ENCODE assay signal across 23 mouse cellular contexts in genomic region chr2:75138746-75139060, GRCm38 (mm10).
DNase-seq lines count a peak whose midpoint lies in the region; ATAC-seq lines count a peak whose summit lies in the region.
"Had no signal": no experiment of that assay in that cellular context is flagged by ENCODE, and none has a peak within 500 bp of the region (broad histone marks: within the 10 kb centered on the region; RNA-seq: fewer than 3 reads in every experiment).

No protein-coding gene starts in this region.

- no peak overlapping the region for H3K9ac ChIP-seq in kidney, embryonic 16.5 days (replicated peaks; ENCODE audit: low read length)
- no peak overlapping the region for H3K9ac ChIP-seq in limb, embryonic 12.5 days (replicated peaks)
- no peak overlapping the region for H3K9ac ChIP-seq in neural tube, embryonic 15.5 days (replicated peaks)
- H3K9ac ChIP-seq in forebrain, embryonic 14.5 days (ENCODE audit: low read length) = no peak overlapping the region
- H3K9ac ChIP-seq: heart, embryonic 15.5 days; hindbrain, embryonic 13.5 days; limb, embryonic 15.5 days; liver, embryonic 14.5 days; lung, embryonic 14.5 days; midbrain, embryonic 13.5 days had no signal

- H3K4me1 ChIP-seq in kidney, embryonic 16.5 days (ENCODE audit: insufficient read depth, low read length) = peaks cover 24% of the 10 kb centered on the region
- H3K4me1 ChIP-seq in limb, embryonic 10.5 days = peaks cover 89% of the 10 kb centered on the region
- peaks cover 32% of the 10 kb centered on the region for H3K4me1 ChIP-seq in limb, embryonic 12.5 days (replicated peaks)
- H3K4me1 ChIP-seq in neural tube, embryonic 15.5 days = peaks cover 21% of the 10 kb centered on the region
- peaks cover 6% of the 10 kb centered on the region for H3K4me1 ChIP-seq in forebrain, embryonic 14.5 days (ENCODE audit: control insufficient read depth, insufficient read depth, low read length)

- 34% methylated on average over 9 of the region's 9 CpGs for WGBS in kidney, embryonic 16.5 days
- WGBS in limb, embryonic 10.5 days = 22% methylated on average over 9 of the region's 9 CpGs
- 6% methylated on average over 9 of the region's 9 CpGs for WGBS in limb, embryonic 12.5 days
- WGBS in neural tube, embryonic 15.5 days = 18% methylated on average over 9 of the region's 9 CpGs
- WGBS in forebrain, embryonic 14.5 days = 24% methylated on average over 9 of the region's 9 CpGs

- no peak for ATAC-seq in kidney, embryonic 16.5 days (ENCODE audit: low FRiP score, low TSS enrichment)
- 0 out of 2 replicates have a peak, but pooled peaks have one; percentile 15 for ATAC-seq in limb, embryonic 12.5 days (ENCODE audit: insufficient number of reproducible peaks, insufficient read depth, low FRiP score, low TSS enrichment, low read depth)
- no peak for ATAC-seq in neural tube, embryonic 15.5 days (ENCODE audit: low FRiP score)
- ATAC-seq in forebrain, embryonic 14.5 days = no peak
- ATAC-seq: activated CD4-positive, CD25-positive, alpha-beta regulatory T cell, adult 4 months had no signal

- H3K4me2 ChIP-seq in kidney, embryonic 16.5 days (replicated peaks; ENCODE audit: low read depth, low read length) = peak overlapping the region; percentile 14
- peak overlapping the region; percentile 33; the same call in 1 of the 2 replicates for H3K4me2 ChIP-seq in limb, embryonic 12.5 days
- peak overlapping the region; percentile 35 for H3K4me2 ChIP-seq in neural tube, embryonic 15.5 days
- no peak overlapping the region for H3K4me2 ChIP-seq in forebrain, embryonic 14.5 days (ENCODE audit: low read length)

- H3K36me3 ChIP-seq in kidney, embryonic 16.5 days (ENCODE audit: insufficient read depth, low read length) = no peaks in the 10 kb centered on the region
- no peaks in the 10 kb centered on the region for H3K36me3 ChIP-seq in limb, embryonic 10.5 days
- H3K36me3 ChIP-seq in limb, embryonic 12.5 days = no peaks in the 10 kb centered on the region
- H3K36me3 ChIP-seq in neural tube, embryonic 15.5 days = no peaks in the 10 kb centered on the region
- H3K36me3 ChIP-seq in forebrain, embryonic 14.5 days (ENCODE audit: control insufficient read depth, insufficient read depth, low read length) = no peaks in the 10 kb centered on the region
- H3K36me3 ChIP-seq: heart, embryonic 15.5 days; hindbrain, embryonic 13.5 days; limb, embryonic 15.5 days; midbrain, embryonic 13.5 days had no signal

- no peaks in the 10 kb centered on the region for H3K9me3 ChIP-seq in kidney, embryonic 16.5 days (ENCODE audit: low read length)
- H3K9me3 ChIP-seq in limb, embryonic 10.5 days (replicated peaks) = no peaks in the 10 kb centered on the region
- H3K9me3 ChIP-seq in limb, embryonic 12.5 days = no peaks in the 10 kb centered on the region
- no peaks in the 10 kb centered on the region for H3K9me3 ChIP-seq in neural tube, embryonic 15.5 days (replicated peaks)
- no peaks in the 10 kb centered on the region for H3K9me3 ChIP-seq in forebrain, embryonic 14.5 days (replicated peaks; ENCODE audit: control insufficient read depth, low read length)
- H3K9me3 ChIP-seq: heart, embryonic 15.5 days; hindbrain, embryonic 13.5 days; limb, embryonic 15.5 days; midbrain, embryonic 13.5 days had no signal

- H3K4me3 ChIP-seq in kidney, embryonic 16.5 days (ENCODE audit: low read length) = no peak overlapping the region
- peak overlapping the region; percentile 60 for H3K4me3 ChIP-seq in limb, embryonic 10.5 days
- H3K4me3 ChIP-seq in limb, embryonic 12.5 days (replicated peaks) = peak overlapping the region; percentile 5; the same call in 1 of the 2 replicates
- H3K4me3 ChIP-seq in neural tube, embryonic 15.5 days (replicated peaks) = no peak overlapping the region
- no peak overlapping the region for H3K4me3 ChIP-seq in forebrain, embryonic 14.5 days (ENCODE audit: low read depth, low read length)
- H3K4me3 ChIP-seq: hindbrain, embryonic 13.5 days had no signal

- DNase-seq in kidney, postnatal 4 days = no peak
- DNase-seq in limb, embryonic 10.5 days (ENCODE audit: low spot score) = no peak
- no peak for DNase-seq in forebrain, embryonic 14.5 days (ENCODE audit: low spot score)
- DNase-seq in left cerebral cortex, adult 9 months (ENCODE audit: low spot score in 2 of 2) = no peak
- DNase-seq: adrenal gland, postnatal 10 days; cerebellum, adult 18-20 months; cerebellum, postnatal 25 days; gastrocnemius, postnatal 36 days; heart, postnatal 36 days; kidney, adult 11 months; layer of hippocampus, adult 9-11 months; thymus, postnatal 14 days had no signal

- no peak overlapping the region for H3K27ac ChIP-seq in kidney, embryonic 16.5 days (ENCODE audit: low read length)
- peak overlapping the region; percentile 59; the same call in 1 of the 2 replicates for H3K27ac ChIP-seq in limb, embryonic 10.5 days
- no peak overlapping the region for H3K27ac ChIP-seq in limb, embryonic 12.5 days
- H3K27ac ChIP-seq in neural tube, embryonic 15.5 days (replicated peaks) = no peak overlapping the region
- no peak overlapping the region for H3K27ac ChIP-seq in forebrain, embryonic 14.5 days (ENCODE audit: low read depth, low read length)
- H3K27ac ChIP-seq: heart, embryonic 15.5 days; hindbrain, embryonic 13.5 days; limb, embryonic 15.5 days; liver, embryonic 14.5 days; midbrain, embryonic 13.5 days; stomach, postnatal 0 days had no signal

- peaks cover 4% of the 10 kb centered on the region for H3K27me3 ChIP-seq in kidney, embryonic 16.5 days (ENCODE audit: insufficient read depth, low read length)
- peaks cover 67% of the 10 kb centered on the region for H3K27me3 ChIP-seq in limb, embryonic 10.5 days (ENCODE audit: low read depth, poor library complexity, severe bottlenecking)
- peaks cover 76% of the 10 kb centered on the region for H3K27me3 ChIP-seq in limb, embryonic 12.5 days
- peaks cover 11% of the 10 kb centered on the region for H3K27me3 ChIP-seq in neural tube, embryonic 15.5 days (replicated peaks)
- H3K27me3 ChIP-seq in forebrain, embryonic 14.5 days (replicated peaks; ENCODE audit: control insufficient read depth, insufficient read depth, low read length) = peaks cover 57% of the 10 kb centered on the region

Comparison
In these comparisons a context has a peak if more than half of its experiments do, and no peak if none do; other contexts are left out.
1. H3K4me3 ChIP-seq: peak in limb, embryonic 10.5 days (single experiment) and limb, embryonic 12.5 days (single experiment); none in kidney, embryonic 16.5 days (single experiment), neural tube, embryonic 15.5 days (single experiment) and forebrain, embryonic 14.5 days (single experiment).